Mouse (Mus musculus) cerebellum, adult 2 months (tissue): Measurements from ENCODE around the gene Psmc6. TPM values are rescaled to one million over a fixed set of nuclear protein-coding genes. Genes with fewer than 3 reads are reported as not detected.

Experiments
- DNase-seq, 2 experiments: peaks; one replicate each; pipeline ENCODE4 v3.0.0; 2021
- H3K27ac ChIP-seq: fragments of 200-500 bp; 2 replicates; pipeline ENCODE4 v1.5.1; 2012; ENCODE audit warnings: low read length, control low read depth, inconsistent platforms; ENCODE audit not compliant: insufficient read depth
- H3K27me3 ChIP-seq: fragments of 200-500 bp; 2 replicates; pipeline ENCODE4 v1.6.1; 2012; ENCODE audit warnings: inconsistent platforms, mild to moderate bottlenecking, low read length, moderate library complexity; ENCODE audit not compliant: control insufficient read depth, insufficient read depth
- H3K4me1 ChIP-seq: fragments of 200-500 bp; 2 replicates; pipeline ENCODE4 v1.6.1; 2011; ENCODE audit warnings: low read length; ENCODE audit not compliant: control insufficient read depth, insufficient read depth
- H3K4me3 ChIP-seq: fragments of 200-500 bp; replicated peaks from 2 replicates; pipeline ENCODE3; 2011; ENCODE audit warnings: mild to moderate bottlenecking, low read depth, low read length, control low read depth; ENCODE audit not compliant: insufficient read depth
- CTCF ChIP-seq: fragments of 200-500 bp; IDR thresholded peaks from 2 replicates; pipeline ENCODE4 v1.5.1; 2011; ENCODE audit warnings: low read depth, mild to moderate bottlenecking, control low read depth, low read length, moderate library complexity, borderline replicate concordance; ENCODE audit not compliant: insufficient read depth
- POLR2A ChIP-seq: fragments of 200-500 bp; IDR thresholded peaks from 2 replicates; pipeline ENCODE4 v1.6.1; 2011; ENCODE audit warnings: low read length, control low read depth, borderline replicate concordance; ENCODE audit not compliant: insufficient read depth
- whole genome bisulfite sequencing: fragments of 180-500 bp; shearing (Covaris S2); methylation state at CpG from one replicate; pipeline ENCODE4 v1.1.7; 2018; 5-methylcytosine and 5-hydroxymethylcytosine counted together
- polyA plus RNA-seq: library from polyadenylated mRNA; depleted of rRNA; stranded (reverse); fragments of >200 nt; gene quantifications from 2 replicates; pipeline ENCODE4 v1.2.3, GENCODE M21; 2012

The Psmc6 gene
- polyA plus RNA-seq, 1 experiment, result 115 TPM

DNA sequence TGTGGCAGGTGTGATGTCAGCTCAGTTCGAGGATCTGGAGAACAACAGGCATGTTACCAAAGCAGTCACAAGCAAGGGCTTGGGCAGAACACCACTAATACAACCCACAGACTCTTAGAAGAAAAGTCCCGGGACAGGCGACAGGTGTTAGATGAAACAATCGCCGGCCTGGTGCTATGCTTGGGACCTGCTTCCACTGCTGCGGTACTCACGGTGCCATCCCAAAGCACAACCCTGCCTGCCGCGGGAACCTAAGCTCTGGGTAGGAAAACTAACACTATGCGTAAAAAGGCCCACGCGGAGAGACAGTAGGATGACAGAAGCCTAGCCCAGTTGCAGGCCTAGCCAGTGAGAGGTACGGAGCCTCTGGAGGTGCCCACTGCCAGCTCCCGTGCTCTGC is 19.5 kb upstream of the Psmc6 start:
- Histone ChIP-seq H3K4me1 (peaks cover 6% of the 10 kb centered on the region; the same call in 1 of the 2 replicates), H3K27me3 (no peaks in the 10 kb centered on the region), H3K27ac (no peak overlapping the region), H3K4me3 (no peak overlapping the region)
- WGBS, result 86% methylated on average over 14 of the region's 14 CpGs
- no peak for DNase-seq
- TF ChIP-seq CTCF, result no peak
- TF ChIP-seq POLR2A, result no peak

DNA sequence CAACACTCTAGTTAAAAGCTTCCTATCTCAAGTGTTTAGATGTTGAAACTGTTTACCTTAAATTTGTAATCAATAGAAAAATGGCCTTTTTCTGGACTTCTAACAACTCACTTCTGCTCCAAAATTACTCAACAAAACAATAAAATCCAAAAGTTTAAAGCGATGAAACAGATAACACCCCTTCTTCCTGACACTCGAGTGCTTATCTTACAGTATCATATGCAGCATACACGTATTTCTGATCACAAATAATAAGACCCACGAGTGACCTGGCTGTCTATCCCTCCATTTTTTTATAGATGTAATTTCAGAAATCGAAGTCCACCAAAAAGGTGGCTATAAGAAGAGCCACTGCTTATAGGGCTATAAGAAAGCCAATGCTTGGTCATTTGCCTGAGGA is 12.7 kb upstream of the Psmc6 start:
- Histone ChIP-seq H3K4me3 (peak overlapping the region; percentile 97), H3K27ac (no peak overlapping the region), H3K4me1 (peaks cover 8% of the 10 kb centered on the region; the same call in 1 of the 2 replicates), H3K27me3 (no peaks in the 10 kb centered on the region)
- WGBS, result 64% methylated on average over 5 of the region's 5 CpGs
- no peak for DNase-seq
- no peak for TF ChIP-seq CTCF

DNA sequence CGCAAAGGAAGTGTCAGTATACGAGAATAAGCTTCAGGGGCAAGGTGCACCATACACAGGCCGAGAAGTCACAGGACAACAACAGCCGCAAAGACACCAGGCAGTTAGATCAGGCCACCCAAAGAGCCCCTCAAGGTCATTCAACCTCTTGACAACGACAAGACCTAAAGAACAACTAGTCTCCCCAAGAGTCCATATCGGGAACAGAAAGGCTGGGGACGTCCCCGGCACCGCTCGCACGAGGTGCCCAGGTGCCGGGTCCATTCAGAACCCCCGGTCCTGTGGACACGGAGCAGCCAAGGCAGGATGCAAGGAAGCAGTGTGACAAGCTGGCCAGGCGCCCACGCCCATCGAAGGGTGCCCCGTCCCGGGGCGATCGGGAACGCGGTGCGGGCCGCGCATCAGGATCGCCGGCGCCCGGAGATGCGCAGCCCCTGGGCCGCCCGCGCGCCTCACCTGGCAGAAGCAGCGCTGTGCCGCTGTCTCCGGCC is 11.6 kb upstream of the Psmc6 start:
- Histone ChIP-seq H3K27me3 (no peaks in the 10 kb centered on the region), H3K4me3 (peak overlapping the region; percentile 97), H3K27ac (peak overlapping the region; percentile 88), H3K4me1 (peaks cover 8% of the 10 kb centered on the region; the same call in 1 of the 2 replicates)
- TF ChIP-seq POLR2A, result no peak
- no peak for TF ChIP-seq CTCF
- DNase-seq, result peak in 1 of 2 experiments; percentile 68
- WGBS, result under 1% methylated on average over 38 of the region's 38 CpGs

DNA sequence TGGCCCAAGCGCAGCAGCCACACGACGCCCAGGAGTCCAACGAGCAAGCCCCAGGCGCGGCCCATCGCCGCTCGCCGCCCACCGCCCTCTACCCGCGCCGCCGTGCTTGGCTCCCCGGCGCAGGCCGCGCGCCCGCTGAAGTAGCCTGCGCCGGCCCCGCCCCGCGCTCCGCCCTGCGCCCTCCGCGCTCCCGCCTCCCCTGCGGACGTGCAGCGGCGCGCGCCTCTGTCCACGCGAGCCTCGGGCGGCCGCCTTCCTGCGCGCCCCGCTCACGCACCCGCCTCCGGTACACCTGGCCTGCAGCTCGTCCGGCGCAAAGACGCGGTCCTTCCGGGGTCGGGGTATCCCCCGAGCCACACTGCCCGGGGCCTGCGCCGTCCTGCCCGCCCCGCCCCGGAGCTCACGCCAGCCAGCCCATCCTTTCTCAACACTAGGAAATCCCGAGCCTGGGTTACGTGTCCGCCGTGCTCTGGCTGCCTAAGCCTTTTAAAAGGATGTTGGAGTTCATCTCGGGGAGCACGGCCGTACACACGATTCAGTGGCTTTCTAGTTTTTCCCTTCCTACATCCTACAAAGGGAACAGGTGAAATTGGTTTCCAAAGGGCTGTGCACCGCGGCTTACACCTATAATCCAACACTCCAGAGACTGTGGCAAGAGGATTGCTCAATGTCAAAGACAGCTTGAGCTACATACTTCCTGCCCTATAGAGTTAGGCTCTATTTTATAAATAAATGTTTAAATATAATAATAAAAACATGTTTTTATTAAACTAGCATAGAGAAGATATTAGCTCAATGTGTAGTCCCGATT is 11.0 kb upstream of the Psmc6 start, which contains the start of gene Ero1l:
Ero1l (minus strand) TSS at position 346 of the 811 bp plus-strand sequence.
- peak; percentile 88 to 90 for DNase-seq
- TF ChIP-seq CTCF (no peak), POLR2A (peak; percentile 86)

DNA sequence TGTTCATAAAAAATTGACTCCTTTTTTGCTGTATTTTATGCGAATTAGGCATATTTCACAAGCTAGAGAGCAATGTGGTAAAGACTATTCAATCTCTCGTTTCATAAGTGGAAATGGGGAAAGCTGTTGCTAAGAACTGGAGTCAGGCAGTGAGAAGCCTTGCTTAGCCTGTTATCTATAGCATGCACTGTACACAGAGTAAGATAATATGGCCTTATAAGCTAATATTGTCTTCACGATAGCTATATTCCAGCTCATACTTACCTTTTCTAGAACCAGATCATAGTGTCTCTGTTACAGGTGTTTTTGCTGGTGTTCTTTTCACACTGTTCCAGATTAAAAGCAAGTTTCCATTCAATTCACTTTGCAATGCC is 10.4 kb upstream of the Psmc6 start:
- Histone ChIP-seq H3K27me3 (no peaks in the 10 kb centered on the region), H3K4me1 (peaks cover 8% of the 10 kb centered on the region; the same call in 1 of the 2 replicates), H3K27ac (no peak overlapping the region), H3K4me3 (peak overlapping the region; percentile 97)
- 55% methylated on average over 3 of the region's 3 CpGs for WGBS
- TF ChIP-seq CTCF, result no peak
- no peak for TF ChIP-seq POLR2A
- no peak for DNase-seq

More for the DNA sequence above, 11.0 kb upstream of the Psmc6 start, which contains the start of gene Ero1l:
- no peaks in the 10 kb centered on the region for H3K27me3 ChIP-seq
- WGBS, result 2% methylated on average over 74 of the region's 74 CpGs
- peak within 1 kb of the TSS; percentile 88 for H3K27ac ChIP-seq
- H3K4me3 ChIP-seq, result peak within 1 kb of the TSS; percentile 97
- peaks cover 8% of the 10 kb centered on the region; the same call in 1 of the 2 replicates for H3K4me1 ChIP-seq

DNA sequence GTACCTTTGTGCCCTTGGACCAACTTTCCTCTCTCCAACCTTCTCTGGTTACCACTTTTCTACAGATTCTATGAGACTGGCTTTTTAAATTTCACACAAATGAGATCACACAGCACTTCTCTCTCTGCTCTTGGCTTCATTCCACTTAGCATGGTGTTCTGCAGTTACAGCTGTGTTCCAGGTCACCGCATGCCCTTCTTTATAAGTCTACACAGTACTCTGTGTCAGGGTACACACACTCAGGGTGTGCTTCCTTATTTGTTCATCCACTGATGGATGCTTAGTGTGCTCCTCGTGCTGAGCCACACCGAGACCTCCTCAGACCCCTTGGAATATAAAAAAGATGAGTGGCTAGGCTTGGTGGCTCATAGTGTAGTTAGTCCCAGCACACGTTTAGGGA is 9.5 kb upstream of the Psmc6 start:
- H3K4me1 ChIP-seq, result peaks cover 8% of the 10 kb centered on the region; the same call in 1 of the 2 replicates
- DNase-seq, result no peak
- H3K27ac ChIP-seq, result no peak overlapping the region
- TF ChIP-seq CTCF, result no peak
- TF ChIP-seq POLR2A, result no peak
- 71% methylated on average over 4 of the region's 4 CpGs for WGBS
- H3K4me3 ChIP-seq, result no peak overlapping the region
- H3K27me3 ChIP-seq, result no peaks in the 10 kb centered on the region

DNA sequence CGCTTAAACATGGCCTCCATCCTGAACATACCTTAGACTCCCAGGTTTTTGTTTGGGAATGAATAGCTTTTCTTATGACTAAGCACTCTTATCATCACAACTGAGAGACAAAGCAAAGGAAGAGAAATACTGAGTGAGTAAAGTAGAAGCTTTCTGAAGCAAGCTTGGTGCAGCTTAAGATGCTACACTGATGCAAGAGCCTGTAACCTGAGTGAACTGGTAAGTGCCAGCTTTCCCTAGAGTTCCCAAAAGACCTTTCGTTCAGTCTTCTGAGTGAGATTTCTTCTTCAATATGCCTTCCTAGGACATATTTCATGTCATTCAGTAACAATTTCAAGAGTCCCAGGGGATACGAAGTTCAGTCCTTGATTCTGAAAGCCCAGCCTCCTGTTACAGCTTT is 8.5 kb upstream of the Psmc6 start:
- TF ChIP-seq POLR2A, result no peak
- Histone ChIP-seq H3K4me1 (peaks cover 8% of the 10 kb centered on the region; the same call in 1 of the 2 replicates), H3K27me3 (no peaks in the 10 kb centered on the region), H3K4me3 (no peak overlapping the region), H3K27ac (no peak overlapping the region)
- 91% methylated on average over 3 of the region's 3 CpGs for WGBS
- no peak for DNase-seq

DNA sequence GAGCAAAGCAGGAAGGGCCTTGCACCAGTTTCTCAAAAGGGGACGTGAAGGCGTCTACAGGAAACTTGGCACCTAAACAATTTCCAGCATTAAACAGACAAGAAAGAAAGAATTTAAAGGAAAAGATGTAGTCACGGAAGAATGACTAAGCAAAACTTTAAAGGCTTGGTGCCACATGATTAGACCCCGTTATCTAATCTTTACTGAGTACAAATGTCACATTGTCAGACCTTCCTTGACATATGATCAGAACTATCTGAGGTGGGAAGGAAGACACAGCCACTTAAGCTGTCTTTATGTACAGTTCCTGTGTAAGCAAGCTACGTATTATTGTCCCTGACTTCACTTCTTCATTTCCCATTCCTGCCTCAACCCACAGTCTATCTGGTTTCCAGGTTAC is 8.0 kb upstream of the Psmc6 start:
- Histone ChIP-seq H3K4me3 (no peak overlapping the region), H3K27ac (no peak overlapping the region), H3K4me1 (peaks cover 5% of the 10 kb centered on the region; the same call in 1 of the 2 replicates), H3K27me3 (no peaks in the 10 kb centered on the region)
- DNase-seq, result no peak
- 73% methylated on average over 5 of the region's 5 CpGs for WGBS
- no peak for TF ChIP-seq CTCF
- TF ChIP-seq POLR2A, result no peak
